Comparison of ENCODE assay signal across 11 mouse cellular contexts in the genomic region with DNA sequence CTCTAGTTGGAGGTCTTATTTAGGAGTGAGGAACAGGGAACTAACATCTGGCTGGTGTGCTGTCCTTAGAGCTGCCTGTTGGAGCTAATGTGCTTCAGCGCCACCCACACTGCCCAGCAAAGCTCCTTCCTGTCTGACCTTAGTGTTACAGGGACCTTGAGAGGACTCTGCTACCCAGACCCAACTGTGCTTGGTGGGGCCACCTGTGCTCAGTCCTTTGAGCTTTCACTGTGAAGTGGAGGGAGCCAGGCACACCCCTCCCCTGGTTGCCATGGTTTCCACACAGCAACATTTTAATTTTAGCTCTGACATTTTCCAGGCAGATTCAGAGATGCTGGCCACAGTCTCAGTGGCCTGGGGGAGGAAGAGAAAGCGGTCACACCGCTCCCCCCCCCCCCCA. TPM values are rescaled to one million over a fixed set of nuclear protein-coding genes. Genes with fewer than 3 reads are reported as not detected.
DNase-seq lines count a peak whose midpoint lies in the region; ATAC-seq and TF ChIP-seq lines count a peak whose summit lies in the region.
"Had no signal": no experiment of that assay in that cellular context is flagged by ENCODE, and none has a peak within 500 bp of the region (broad histone marks: within the 10 kb centered on the region; RNA-seq: fewer than 3 reads in every experiment).

No protein-coding gene starts in this region.

- no peak overlapping the region for H3K4me3 ChIP-seq in intestine, embryonic 14.5 days (ENCODE audit: low read depth, low read length)
- H3K4me3 ChIP-seq in intestine, postnatal 0 days (ENCODE audit: low read depth, low read length) = no peak overlapping the region
- H3K4me3 ChIP-seq: liver, embryonic 15.5 days had no signal

- H3K36me3 ChIP-seq in intestine, embryonic 14.5 days (ENCODE audit: control insufficient read depth, insufficient read depth, low read length) = no peaks in the 10 kb centered on the region
- H3K36me3 ChIP-seq in intestine, postnatal 0 days (ENCODE audit: control insufficient read depth, insufficient read depth) = no peaks in the 10 kb centered on the region
- H3K36me3 ChIP-seq: liver, embryonic 15.5 days had no signal

- peak; percentile 54; the same call in 1 of the 2 replicates for ATAC-seq in intestine, embryonic 14.5 days (replicated peaks; ENCODE audit: low FRiP score, low TSS enrichment, low read depth)
- ATAC-seq in intestine, postnatal 0 days = no peak

- DNase-seq in adrenal gland, postnatal 10 days = peak; percentile 37
- no peak for DNase-seq in adrenal gland, adult 18-20 months (ENCODE audit: low spot score in 2 of 2)
- no peak for DNase-seq in intestine, embryonic 14.5 days (ENCODE audit: low spot score)
- DNase-seq in thymus, postnatal 25 days = peak; percentile 43
- DNase-seq in thymus, postnatal 10 days (ENCODE audit: low spot score in 2 of 2) = no peak
- DNase-seq in ovary, postnatal 10 days (ENCODE audit: low spot score) = no peak
- DNase-seq in urinary bladder, postnatal 36 days (ENCODE audit: low spot score in 2 of 2) = no peak
- DNase-seq: midbrain, embryonic 14.5 days had no signal

- H3K4me2 ChIP-seq in intestine, embryonic 14.5 days (ENCODE audit: low read length) = no peak overlapping the region
- H3K4me2 ChIP-seq in intestine, postnatal 0 days (replicated peaks; ENCODE audit: low read depth) = no peak overlapping the region
- H3K4me2 ChIP-seq: liver, embryonic 15.5 days had no signal

- WGBS in intestine, embryonic 14.5 days = 54% methylated on average over 3 of the region's 3 CpGs
- WGBS in intestine, postnatal 0 days = 66% methylated on average over 3 of the region's 3 CpGs

- TF ChIP-seq CTCF in intestine, postnatal 0 days (IDR thresholded peaks at IDR 0.05; ENCODE audit: low read depth) = no peak

- peaks cover 22% of the 10 kb centered on the region for H3K4me1 ChIP-seq in intestine, embryonic 14.5 days (replicated peaks; ENCODE audit: control insufficient read depth, insufficient read depth, low read length)
- H3K4me1 ChIP-seq in intestine, postnatal 0 days (replicated peaks; ENCODE audit: control insufficient read depth, insufficient read depth, low read length) = no peaks in the 10 kb centered on the region

- no peaks in the 10 kb centered on the region for H3K9me3 ChIP-seq in intestine, embryonic 14.5 days (ENCODE audit: control insufficient read depth, low read length)
- H3K9me3 ChIP-seq in intestine, postnatal 0 days (ENCODE audit: control insufficient read depth) = no peaks in the 10 kb centered on the region
- H3K9me3 ChIP-seq: liver, embryonic 15.5 days had no signal

- H3K27ac ChIP-seq in intestine, embryonic 14.5 days (ENCODE audit: low read depth) = no peak overlapping the region
- H3K27ac ChIP-seq in intestine, postnatal 0 days (ENCODE audit: low read depth, low read length) = no peak overlapping the region
- H3K27ac ChIP-seq: liver, embryonic 15.5 days had no signal

- no peaks in the 10 kb centered on the region for H3K27me3 ChIP-seq in intestine, embryonic 14.5 days (replicated peaks; ENCODE audit: control insufficient read depth, insufficient read depth, low read length)
- no peaks in the 10 kb centered on the region for H3K27me3 ChIP-seq in intestine, postnatal 0 days (replicated peaks; ENCODE audit: control insufficient read depth, insufficient read depth, low read length)
- H3K27me3 ChIP-seq: liver, embryonic 15.5 days had no signal

- H3K9ac ChIP-seq in intestine, embryonic 14.5 days (ENCODE audit: low read length) = no peak overlapping the region
- no peak overlapping the region for H3K9ac ChIP-seq in intestine, postnatal 0 days (ENCODE audit: low read depth, low read length)
- H3K9ac ChIP-seq: liver, embryonic 15.5 days had no signal

RNA-seq across cellular contexts. Expression of gene Acot7, which starts 25.0 kb away (rescaled TPM):
- total RNA-seq in adrenal gland, postnatal 10 days (2021) = 10 to 100 TPM; 33.2 to 38.0 TPM
- 10 to 100 TPM; 45.7 to 54.0 TPM for total RNA-seq in adrenal gland, adult 18-20 months (2021)
- 61.5 and 69.7 TPM in 2 replicates for polyA plus RNA-seq in intestine, embryonic 14.5 days (2014; fragmentation: Nextera tagmentation; extraction: Ambion mirVana)
- 24.1 and 28.7 TPM in 2 replicates for polyA plus RNA-seq in intestine, postnatal 0 days (2015; fragmentation: Nextera tagmentation; extraction: Ambion mirVana)

RNA-seq across cellular contexts. Expression of gene Hes2, which starts 44.2 kb away (rescaled TPM):
- not detected for total RNA-seq in adrenal gland, postnatal 10 days (2021)
- total RNA-seq in adrenal gland, adult 18-20 months (2021) = not detected
- not detected in 2 replicates for polyA plus RNA-seq in intestine, embryonic 14.5 days (2014; fragmentation: Nextera tagmentation; extraction: Ambion mirVana)
- polyA plus RNA-seq in intestine, postnatal 0 days (2015; fragmentation: Nextera tagmentation; extraction: Ambion mirVana) = 8.6 and 11.2 TPM in 2 replicates
- total RNA-seq: layer of hippocampus, adult 18-20 months had no signal
- polyA plus RNA-seq: liver, embryonic 15.5 days; midbrain, embryonic 14.5 days had no signal

RNA-seq across cellular contexts. Expression of gene Espn, which starts 50.7 kb away (rescaled TPM):
- 1 to 10 TPM; 1.2 to 1.3 TPM for total RNA-seq in adrenal gland, postnatal 10 days (2021)
- 1 to 10 TPM; 1.9 to 3.3 TPM for total RNA-seq in adrenal gland, adult 18-20 months (2021)
- polyA plus RNA-seq in intestine, embryonic 14.5 days (2014; fragmentation: Nextera tagmentation; extraction: Ambion mirVana) = 22.8 and 24.2 TPM in 2 replicates
- polyA plus RNA-seq in intestine, postnatal 0 days (2015; fragmentation: Nextera tagmentation; extraction: Ambion mirVana) = 260 and 264 TPM in 2 replicates
- polyA plus RNA-seq: midbrain, embryonic 14.5 days had no signal

Comparison
In these comparisons a context has a peak if more than half of its experiments do, and no peak if none do; other contexts are left out.
1. DNase-seq: peak in adrenal gland, postnatal 10 days (single experiment) and thymus, postnatal 25 days (single experiment); none in adrenal gland, adult 18-20 months (0 of 2), intestine, embryonic 14.5 days (single experiment), thymus, postnatal 10 days (0 of 2), ovary, postnatal 10 days (single experiment) and urinary bladder, postnatal 36 days (0 of 2).